Mouse (Mus musculus): ENCODE measurements around the gene Rbm20.

GRCm38 (mm10) chr19:53779402-53779801 lies 102.3 kb downstream of the Rbm20 start:
- TF ChIP-seq CTCF (IDR thresholded peaks at IDR 0.05; ENCODE audit: low read depth, low read length) (no peak), GATA1 (IDR thresholded peaks at IDR 0.05; ENCODE audit: borderline replicate concordance, low read length) (no peak)

Data from G1E (cell line).